Mouse (Mus musculus): ENCODE results near the gene Aldoart2.

- no peak for TF ChIP-seq POLR2A (IDR thresholded peaks at IDR 0.05; ENCODE audit: borderline replicate concordance, extremely low read depth, low read depth, low read length)
- no peak for TF ChIP-seq CTCF (IDR thresholded peaks at IDR 0.05; ENCODE audit: insufficient read depth, low read length)
These were observed 6.1 kb downstream of the Aldoart2 start for GRCm38 (mm10) chr12:55571181-55571580.
